Mouse (Mus musculus) frontal cortex, postnatal 14 days (tissue): ENCODE results near the gene Rgs16.

ENCODE experiments used
- DNase-seq, 2 experiments: peaks; one replicate each; pipeline ENCODE4 v3.0.0; 2022; ENCODE audit warnings: low spot score in 2 of 2

Gene Rgs16

GRCm38 (mm10) chr1:153720935-153721334 lies 19.2 kb upstream of the Rgs16 start:
- DNase-seq: no peak

- no peak for DNase-seq
Observed at GRCm38 (mm10) chr1:153721565-153722310, 18.4 kb upstream of the Rgs16 start.

- no peak for DNase-seq
Observed at GRCm38 (mm10) chr1:153723426-153723825, 16.7 kb upstream of the Rgs16 start.

- DNase-seq: no peak
Observed at GRCm38 (mm10) chr1:153726636-153727035, 13.5 kb upstream of the Rgs16 start.

GRCm38 (mm10) chr1:153729806-153730205 lies 10.3 kb upstream of the Rgs16 start:
- no peak for DNase-seq

GRCm38 (mm10) chr1:153730671-153731070 lies 9.5 kb upstream of the Rgs16 start:
- no peak for DNase-seq

GRCm38 (mm10) chr1:153733181-153733580 lies 7.0 kb upstream of the Rgs16 start:
- DNase-seq: no peak

GRCm38 (mm10) chr1:153734866-153735265 lies 5.3 kb upstream of the Rgs16 start:
- DNase-seq: no peak

GRCm38 (mm10) chr1:153736096-153736495 lies 4.1 kb upstream of the Rgs16 start:
- no peak for DNase-seq

GRCm38 (mm10) chr1:153737101-153738085 lies 2.8 kb upstream of the Rgs16 start:
- no peak for DNase-seq

- DNase-seq: no peak
Observed at GRCm38 (mm10) chr1:153739437-153740015, 623 bp upstream of the Rgs16 start.

- no peak for DNase-seq
Observed at GRCm38 (mm10) chr1:153740775-153741400, 739 bp downstream of the Rgs16 start.

- no peak for DNase-seq
Observed at GRCm38 (mm10) chr1:153741551-153742316, 1.6 kb downstream of the Rgs16 start.

GRCm38 (mm10) chr1:153742374-153743155 lies 2.4 kb downstream of the Rgs16 start:
- peak in 1 of 2 experiments; percentile 71 for DNase-seq

- DNase-seq: no peak
Observed at GRCm38 (mm10) chr1:153746119-153746670, 6.0 kb downstream of the Rgs16 start.

GRCm38 (mm10) chr1:153746728-153747127 lies 6.6 kb downstream of the Rgs16 start:
- DNase-seq: peak in 1 of 2 experiments; percentile 60

- no peak for DNase-seq
Observed at GRCm38 (mm10) chr1:153747861-153748530, 7.8 kb downstream of the Rgs16 start.

GRCm38 (mm10) chr1:153748549-153748948 lies 8.4 kb downstream of the Rgs16 start:
- no peak for DNase-seq

- DNase-seq: peak in 1 of 2 experiments; percentile 59
Observed at GRCm38 (mm10) chr1:153749211-153749801, 9.2 kb downstream of the Rgs16 start, which contains the start of gene Rnasel. Gene Rnasel (plus strand): TSS chr1:153749426.
